Mouse (Mus musculus) cerebellum, adult 11-12 months (tissue): ENCODE results near the gene Neurl1b.

ENCODE experiments used
- DNase-seq: peaks from one replicate; pipeline ENCODE4 v3.0.0; 2022

Gene Neurl1b

DNA sequence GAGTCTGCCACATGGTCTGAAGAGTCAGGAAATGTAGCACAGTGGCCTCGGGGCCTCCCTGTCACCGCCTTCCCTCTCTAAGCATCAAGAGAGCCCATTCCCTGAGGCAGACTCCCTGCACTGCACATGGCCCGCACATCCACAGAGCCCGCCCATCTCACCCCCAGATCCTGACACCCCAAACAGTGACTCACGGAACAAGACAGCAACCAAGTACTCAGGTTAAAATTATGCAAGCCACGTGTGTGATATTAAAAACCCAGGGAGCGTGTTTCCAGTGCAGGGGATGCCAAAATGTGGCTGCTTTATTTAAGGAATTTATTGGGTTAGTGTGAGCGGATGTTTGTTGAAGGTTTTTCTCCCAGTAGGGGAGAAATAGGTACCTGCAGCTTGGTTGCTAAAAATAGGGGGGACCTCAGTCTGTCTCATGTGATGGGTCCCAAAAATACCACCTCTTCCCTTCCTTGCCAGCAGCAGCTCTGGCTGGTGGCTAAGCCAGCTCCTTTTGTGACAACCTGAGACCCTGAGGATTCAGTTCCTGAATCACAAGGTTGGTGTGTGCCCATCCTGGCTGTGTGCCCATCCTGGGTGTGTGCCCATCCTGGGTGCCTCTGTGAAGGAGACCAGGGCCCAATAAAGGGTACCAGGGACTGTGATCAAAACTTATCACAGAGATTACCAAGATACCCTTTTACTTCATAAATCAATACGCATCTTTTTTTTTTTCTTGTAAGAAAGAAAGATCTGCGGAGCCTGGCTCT, 9.1 kb upstream of the Neurl1b start:
- DNase-seq, result no peak

DNA sequence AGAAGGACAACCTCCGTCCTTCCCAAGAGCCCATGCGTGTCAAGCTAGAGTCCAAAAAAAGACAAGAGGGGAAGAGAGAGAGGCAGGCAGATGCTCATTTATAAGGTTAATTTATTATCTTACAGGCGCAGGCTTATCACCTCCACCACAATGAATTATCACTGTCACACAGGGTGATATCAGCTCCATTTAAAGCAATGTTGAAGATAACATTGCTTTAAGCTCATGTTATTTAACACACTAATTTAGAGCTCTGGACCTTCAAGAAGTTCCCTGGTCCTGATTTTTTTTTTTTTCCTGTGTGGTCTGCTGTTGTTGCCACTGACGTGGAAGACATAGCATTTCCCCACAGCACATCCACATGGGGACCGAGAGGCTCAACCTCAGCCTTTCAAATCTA, 1.7 kb upstream of the Neurl1b start:
- DNase-seq, result no peak

DNA sequence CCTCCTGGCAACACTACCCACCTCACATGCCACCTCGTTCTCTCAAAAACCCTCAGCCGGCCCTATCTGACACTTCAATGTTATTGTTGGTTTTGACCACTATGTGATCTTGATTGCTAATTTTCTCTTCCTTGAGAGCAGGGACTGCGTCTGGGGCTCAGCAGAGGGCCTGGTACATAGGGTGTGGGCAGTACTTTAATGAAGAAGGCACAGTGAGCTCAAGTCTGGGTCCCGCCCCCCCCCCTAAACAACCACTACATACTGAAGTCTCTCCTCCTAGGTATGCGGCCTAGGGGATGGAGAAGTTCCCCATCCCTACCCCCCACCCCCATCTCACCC, 476 bp upstream of the Neurl1b start:
- no peak for DNase-seq

DNA sequence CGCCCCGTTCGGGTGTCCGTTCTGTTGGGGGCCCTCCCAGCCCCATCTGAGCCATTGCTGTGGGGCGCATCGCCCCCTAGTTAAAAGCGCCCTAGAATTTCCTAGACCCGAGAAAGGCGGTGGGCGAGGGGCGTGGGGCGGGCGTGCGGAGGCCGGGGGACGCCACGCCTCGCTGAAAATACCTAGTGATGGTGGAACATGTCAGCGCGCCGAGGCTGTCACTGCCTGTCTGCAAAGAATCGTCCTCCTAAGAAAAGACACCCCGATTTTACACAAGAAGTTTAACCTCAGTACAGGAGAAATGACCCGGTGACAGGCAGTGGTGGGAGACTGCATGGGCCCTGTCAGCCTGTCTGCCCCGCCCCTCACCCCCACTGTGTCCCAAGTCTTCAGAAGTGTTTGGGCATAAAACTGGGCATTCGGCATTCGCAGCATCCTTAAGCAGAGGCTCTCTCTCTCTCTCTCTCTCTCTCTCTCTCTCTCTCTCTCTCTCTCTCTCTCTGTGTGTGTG, 781 bp downstream of the Neurl1b start:
- no peak for DNase-seq

GRCm38 (mm10) chr17:26416141-26416540, 1.5 kb downstream of the Neurl1b start:
- no peak for DNase-seq

GRCm38 (mm10) chr17:26417770-26418421, 3.3 kb downstream of the Neurl1b start:
- DNase-seq, result no peak

- no peak for DNase-seq
Observed at GRCm38 (mm10) chr17:26420491-26421247, 6.0 kb downstream of the Neurl1b start.

DNA sequence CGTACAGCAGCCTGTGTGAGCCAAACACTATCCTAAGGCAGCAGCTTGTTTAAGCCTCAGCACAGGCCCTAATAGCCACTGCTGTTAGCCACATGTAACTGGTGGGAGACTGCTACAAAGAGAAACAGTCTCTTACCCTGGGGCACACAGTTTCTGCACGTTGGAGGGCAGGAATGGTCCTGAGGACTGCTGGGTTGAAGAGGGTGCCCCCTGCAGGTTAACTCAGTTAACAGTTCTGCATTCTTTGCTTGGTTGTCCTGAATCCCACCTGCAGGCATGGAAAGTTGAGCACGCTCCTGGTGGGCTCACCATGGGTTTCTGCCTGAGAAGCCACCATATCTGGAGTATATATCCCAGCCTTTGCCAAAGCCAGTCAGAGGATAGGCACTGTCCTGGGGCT, 6.9 kb downstream of the Neurl1b start:
- no peak for DNase-seq

GRCm38 (mm10) chr17:26422390-26422789, 7.8 kb downstream of the Neurl1b start:
- no peak for DNase-seq

- DNase-seq, result no peak
Observed at GRCm38 (mm10) chr17:26423967-26424641, 9.5 kb downstream of the Neurl1b start.

DNA sequence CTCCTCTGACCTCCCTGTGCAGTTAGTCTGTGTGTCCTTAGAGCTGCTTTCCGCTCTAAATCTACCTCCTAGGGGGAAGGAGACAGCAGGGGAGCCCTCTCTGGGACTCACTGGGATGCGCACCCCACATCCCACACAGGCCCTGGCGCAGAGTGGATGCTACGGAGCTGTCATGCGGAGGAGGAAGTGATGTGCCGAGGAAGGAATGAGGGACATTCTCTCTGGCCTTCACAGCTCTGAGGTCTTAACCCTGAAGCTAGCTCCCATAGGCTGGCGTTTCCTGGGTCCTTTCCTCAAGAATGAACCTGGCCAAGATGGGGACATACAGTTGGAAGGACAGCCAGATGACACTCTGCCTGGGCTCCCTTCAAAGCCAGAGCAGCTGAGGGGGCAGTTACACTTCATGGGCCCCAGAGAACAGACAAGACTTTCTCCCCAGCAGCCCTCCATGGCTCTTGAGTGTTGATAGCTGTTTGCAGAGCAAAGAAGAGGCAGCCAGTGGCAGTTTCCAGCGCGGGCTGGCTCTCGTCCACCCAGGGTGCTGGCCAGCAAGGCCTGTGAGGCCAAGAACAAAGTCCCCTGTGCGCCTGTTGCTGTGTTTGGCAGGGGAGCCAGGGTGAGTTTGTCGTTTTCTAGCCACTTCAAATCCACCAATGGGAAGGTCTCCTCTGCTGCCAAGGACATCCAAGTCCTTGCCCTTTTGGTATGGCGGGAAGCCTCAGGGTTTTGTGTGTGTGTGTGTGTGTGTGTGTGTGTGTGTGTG, 10.5 kb downstream of the Neurl1b start:
- peak; percentile 8 for DNase-seq

DNA sequence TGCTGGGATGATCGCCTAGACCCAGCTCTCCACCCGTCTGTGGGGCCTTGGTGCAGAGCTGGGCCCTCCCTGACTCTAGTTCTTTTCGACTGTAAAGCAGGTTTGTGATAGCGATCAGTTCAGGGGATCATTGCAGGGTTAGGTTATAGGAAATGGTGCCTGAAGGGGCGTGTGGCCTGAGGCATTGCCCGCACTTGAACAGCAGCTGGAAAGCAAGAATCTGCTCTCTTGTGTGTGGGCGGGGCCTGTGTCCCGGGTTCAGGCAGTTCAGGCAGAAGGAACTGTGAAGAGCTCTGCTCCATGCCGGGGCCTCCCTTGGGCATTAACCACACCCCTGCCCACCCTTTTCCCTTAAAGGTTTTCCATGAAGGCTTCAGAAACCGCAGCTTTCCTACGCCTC, 18.7 kb downstream of the Neurl1b start:
- no peak for DNase-seq

- DNase-seq, result no peak
Observed at GRCm38 (mm10) chr17:26437089-26437815, 22.6 kb downstream of the Neurl1b start.

DNA sequence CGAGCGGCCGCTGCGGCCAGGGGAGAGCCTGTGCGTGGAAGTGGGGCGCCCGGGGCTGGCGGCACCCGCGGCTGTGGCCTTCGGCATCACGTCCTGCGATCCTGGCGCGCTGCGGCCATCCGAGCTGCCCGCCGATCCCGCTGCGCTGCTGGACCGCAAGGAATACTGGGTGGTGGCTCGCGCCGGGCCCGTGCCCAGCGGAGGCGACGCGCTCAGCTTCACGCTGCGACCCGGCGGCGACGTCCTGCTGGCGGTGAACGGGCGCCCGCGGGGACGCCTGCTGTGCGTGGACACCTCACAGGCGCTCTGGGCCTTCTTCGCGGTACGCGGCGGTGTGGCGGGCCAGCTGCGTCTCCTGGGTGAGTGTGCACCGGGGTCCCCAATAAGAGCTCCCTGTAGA, 24.4 kb downstream of the Neurl1b start:
- DNase-seq, result no peak

DNA sequence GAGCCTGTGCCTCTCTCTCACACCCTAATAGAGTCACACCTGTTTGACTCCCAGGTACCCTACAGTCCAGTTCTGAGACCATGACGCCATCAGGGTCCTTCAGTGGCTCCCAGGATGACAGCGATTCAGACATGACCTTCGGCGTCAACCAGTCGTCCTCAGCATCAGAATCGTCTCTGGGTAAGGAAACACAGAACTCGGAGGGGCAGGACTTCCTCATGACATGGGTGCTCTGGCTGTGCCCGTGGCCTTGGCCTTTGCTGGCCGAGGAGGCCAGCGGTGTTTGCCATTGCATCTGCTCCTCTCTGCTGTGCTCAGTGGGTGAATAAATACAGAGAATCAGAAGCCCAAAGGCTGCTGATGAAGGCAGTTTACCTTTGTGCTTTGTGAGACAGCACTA, 26.4 kb downstream of the Neurl1b start:
- no peak for DNase-seq

GRCm38 (mm10) chr17:26442197-26442596, 27.6 kb downstream of the Neurl1b start:
- no peak for DNase-seq

GRCm38 (mm10) chr17:26443865-26444264, 29.2 kb downstream of the Neurl1b start:
- no peak for DNase-seq

DNA sequence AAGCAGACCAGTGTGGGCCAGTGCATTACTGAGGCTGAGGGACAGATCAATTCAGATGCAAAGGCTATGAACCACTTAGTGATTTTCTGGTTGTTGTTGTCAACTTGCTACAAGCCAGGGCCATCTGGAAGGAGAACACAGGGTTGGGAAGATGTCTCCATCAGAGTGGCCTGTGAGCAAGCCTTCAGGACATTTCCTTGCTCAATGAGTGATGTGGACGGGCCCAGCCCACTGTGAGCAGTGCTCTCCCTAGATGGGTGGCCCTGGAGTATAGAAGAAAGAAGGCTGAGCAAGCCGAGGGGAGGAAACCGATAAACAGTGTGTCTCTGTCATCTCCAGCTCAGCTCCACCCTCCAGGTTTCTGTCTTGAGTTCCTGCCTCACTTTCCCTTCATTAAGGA, 34.8 kb downstream of the Neurl1b start:
- no peak for DNase-seq

DNA sequence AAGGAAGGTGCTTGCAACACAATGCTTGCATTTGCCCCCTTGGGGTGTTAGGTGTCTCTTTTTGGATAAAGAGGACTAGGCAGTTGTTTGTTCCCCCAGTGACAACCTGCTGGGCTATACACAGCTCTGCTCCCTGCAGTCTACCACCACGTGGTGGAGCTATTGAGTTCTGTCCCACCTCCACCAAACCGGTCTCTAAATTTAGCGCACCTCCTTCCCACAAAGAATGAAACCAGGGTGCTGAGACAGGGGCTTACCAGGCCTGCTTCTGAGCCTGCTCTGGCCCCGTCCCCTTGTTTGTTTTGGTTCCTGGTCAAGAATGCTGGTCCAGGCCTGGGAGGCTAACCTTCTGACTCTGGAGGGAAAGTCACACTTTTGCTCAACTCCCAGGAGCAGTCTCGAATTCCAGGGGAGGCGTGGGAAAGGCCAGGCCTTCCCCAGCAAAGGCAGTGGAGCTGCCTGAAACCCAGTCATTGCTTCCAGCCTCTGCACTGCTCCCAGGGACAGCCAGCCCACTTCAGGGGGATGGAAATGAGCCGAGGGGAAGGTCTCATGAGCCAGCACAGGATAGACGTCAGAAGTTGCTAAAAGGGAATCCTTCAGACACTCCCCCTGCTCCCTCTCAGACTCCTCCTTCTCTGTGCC, 37.1 kb downstream of the Neurl1b start:
- no peak for DNase-seq

DNA sequence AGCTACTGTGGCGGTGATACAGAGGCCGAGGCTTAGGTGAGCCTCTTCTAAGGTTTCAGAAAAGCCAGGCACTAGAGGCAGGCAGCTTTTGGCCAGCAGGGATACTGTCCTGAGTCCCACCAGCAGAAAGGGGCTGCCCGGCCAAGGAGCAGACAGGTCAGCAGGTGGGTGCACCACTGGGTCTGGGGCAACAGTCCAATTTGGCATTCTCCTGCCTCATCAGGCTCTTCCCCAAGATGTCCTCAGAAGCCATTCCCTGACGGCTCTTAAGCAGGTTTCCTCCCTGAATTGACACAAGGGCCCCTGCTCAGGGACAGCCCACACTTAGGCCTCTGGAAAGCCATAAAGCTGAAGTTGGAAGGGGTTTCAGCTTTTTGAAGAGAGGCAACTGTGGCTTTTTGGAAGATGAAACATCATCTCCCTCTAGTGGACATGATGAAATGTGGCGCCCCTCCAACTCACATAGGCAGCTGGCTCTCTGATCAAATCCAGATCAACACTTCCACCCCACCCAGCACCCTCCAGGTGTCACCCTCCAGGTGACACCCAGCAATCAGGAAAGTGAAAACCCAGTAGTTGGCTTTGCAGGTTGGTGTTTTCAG, 37.8 kb downstream of the Neurl1b start:
- DNase-seq, result no peak

DNA sequence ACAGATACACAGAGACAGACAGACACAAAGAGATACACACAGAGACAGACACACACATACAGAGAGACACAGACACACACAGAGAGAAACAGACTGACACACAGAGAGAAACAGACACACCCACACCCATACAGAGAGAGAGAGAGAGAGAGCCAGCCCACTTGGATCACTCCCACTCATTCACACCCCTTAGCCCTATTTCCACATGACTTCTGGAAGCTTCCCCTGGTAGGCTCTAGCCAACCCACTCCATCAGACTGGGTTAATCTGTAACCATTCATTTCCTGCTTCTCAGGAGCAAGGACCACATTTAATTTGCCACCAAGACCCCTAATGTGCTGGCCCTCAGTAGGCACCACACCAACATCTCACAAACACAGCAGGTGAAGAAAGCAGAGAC, 42.9 kb downstream of the Neurl1b start:
- no peak for DNase-seq
